Mouse (Mus musculus) heart, embryonic 11.5 days (tissue): ENCODE data around the gene Htt. TPM values are rescaled to one million over a fixed set of nuclear protein-coding genes. Genes with fewer than 3 reads are reported as not detected.
"Not testable (repeated sequence)": the region's sequence is repeated elsewhere in the genome, so short reads cannot be mapped to it uniquely, and the experiment has no call there.

Experiments
- ATAC-seq: fragments of 200-750 bp; cut with Nextera tagmentation; replicated peaks from 2 replicates; pipeline ENCODE4 v1.8.0; 2017; ENCODE audit warnings: moderate library complexity; ENCODE audit not compliant: insufficient number of reproducible peaks, low FRiP score, low TSS enrichment
- H3K27ac ChIP-seq: fragments of 300-500 bp; sonication (generic); 2 replicates; pipeline ENCODE4 v1.5.1; 2014; ENCODE audit warnings: mild to moderate bottlenecking, low read depth, low read length
- H3K27me3 ChIP-seq: fragments of 300-500 bp; sonication (generic); 2 replicates; pipeline ENCODE4 v1.6.1; 2014; ENCODE audit warnings: mild to moderate bottlenecking, low read length, mixed read lengths; ENCODE audit not compliant: control insufficient read depth, insufficient read depth
- H3K36me3 ChIP-seq: fragments of 300-500 bp; sonication (generic); 2 replicates; pipeline ENCODE4 v1.6.1; 2014; ENCODE audit warnings: mild to moderate bottlenecking, low read length, moderate library complexity, mixed read lengths; ENCODE audit not compliant: control insufficient read depth, insufficient read depth
- H3K4me1 ChIP-seq: fragments of 300-500 bp; sonication (generic); 2 replicates; pipeline ENCODE4 v1.6.1; 2014; ENCODE audit warnings: low read length; ENCODE audit not compliant: control insufficient read depth, insufficient read depth
- H3K4me2 ChIP-seq: fragments of 300-500 bp; sonication (generic); 2 replicates; pipeline ENCODE4 v1.6.1; 2014; ENCODE audit warnings: mild to moderate bottlenecking, moderate library complexity
- H3K4me3 ChIP-seq: fragments of 300-500 bp; sonication (generic); 2 replicates; pipeline ENCODE4 v1.5.1; 2014; ENCODE audit warnings: low read depth, low read length
- H3K9ac ChIP-seq: fragments of 300-500 bp; sonication (generic); 2 replicates; pipeline ENCODE4 v1.6.1; 2014; ENCODE audit warnings: mild to moderate bottlenecking, low read depth, low read length, moderate library complexity
- H3K9me3 ChIP-seq: fragments of 300-500 bp; sonication (generic); replicated peaks from 2 replicates; pipeline ENCODE4 v1.6.1; 2016; ENCODE audit warnings: low read length; ENCODE audit not compliant: control insufficient read depth
- WGBS: fragments of 180-500 bp; shearing (Covaris S2); extraction: QIAGEN DNeasy Blood & Tissue Kit; methylation state at CpG from one replicate; pipeline ENCODE4 v1.1.7; 2014; ENCODE audit not compliant: insufficient replicate concordance; 5-methylcytosine and 5-hydroxymethylcytosine counted together
- polyA plus RNA-seq: library from polyadenylated mRNA; unstranded; fragments of >200 nt; fragmentation: Nextera tagmentation; extraction: Ambion mirVana; gene quantifications from 2 replicates; pipeline ENCODE4 v1.2.1, GENCODE M21; 2014

The Htt gene
- polyA plus RNA-seq, 1 experiment from 2014 or later: 15.5 TPM

GRCm38 (mm10) chr5:34854079-34854478, 92.5 kb downstream of the Htt start:
- H3K27me3 ChIP-seq: no peaks in the 10 kb centered on the region
- no peak for ATAC-seq
- no peaks in the 10 kb centered on the region for H3K4me1 ChIP-seq
- no peaks in the 10 kb centered on the region for H3K9me3 ChIP-seq
- H3K4me2 ChIP-seq: no peak overlapping the region
- H3K9ac ChIP-seq: no peak overlapping the region
- H3K4me3 ChIP-seq: no peak overlapping the region
- peaks cover 6% of the 10 kb centered on the region for H3K36me3 ChIP-seq
- 93% methylated on average over 3 of the region's 3 CpGs for WGBS
- no peak overlapping the region for H3K27ac ChIP-seq

DNA sequence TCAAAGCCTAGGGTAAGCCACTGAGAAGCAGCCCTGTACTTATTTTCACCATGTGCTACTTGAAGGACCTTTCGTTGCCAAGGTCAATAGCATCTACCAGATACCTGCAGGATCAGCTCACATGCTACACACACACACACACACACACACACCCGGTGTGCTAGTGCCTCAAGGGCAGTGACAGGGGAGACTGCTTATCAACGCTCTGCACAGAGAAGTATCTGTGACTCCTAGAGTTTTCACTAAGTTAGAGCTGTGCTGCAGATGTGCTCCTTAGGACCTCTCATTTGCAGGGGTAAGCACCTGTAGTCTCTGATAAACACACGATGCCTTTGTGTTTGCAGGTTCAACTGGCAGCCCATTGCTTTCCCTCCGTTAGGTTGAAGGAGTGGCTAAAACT, 103.8 kb downstream of the Htt start:
- H3K4me3 ChIP-seq: no peak overlapping the region
- no peaks in the 10 kb centered on the region for H3K27me3 ChIP-seq
- 82% methylated on average over 5 of the region's 5 CpGs for WGBS
- H3K9ac ChIP-seq: no peak overlapping the region
- no peaks in the 10 kb centered on the region; the same call in 1 of the 2 replicates for H3K4me1 ChIP-seq
- no peak overlapping the region for H3K27ac ChIP-seq
- peaks cover 12% of the 10 kb centered on the region for H3K36me3 ChIP-seq
- ATAC-seq: no peak
- H3K4me2 ChIP-seq: no peak overlapping the region
- no peaks in the 10 kb centered on the region for H3K9me3 ChIP-seq

DNA sequence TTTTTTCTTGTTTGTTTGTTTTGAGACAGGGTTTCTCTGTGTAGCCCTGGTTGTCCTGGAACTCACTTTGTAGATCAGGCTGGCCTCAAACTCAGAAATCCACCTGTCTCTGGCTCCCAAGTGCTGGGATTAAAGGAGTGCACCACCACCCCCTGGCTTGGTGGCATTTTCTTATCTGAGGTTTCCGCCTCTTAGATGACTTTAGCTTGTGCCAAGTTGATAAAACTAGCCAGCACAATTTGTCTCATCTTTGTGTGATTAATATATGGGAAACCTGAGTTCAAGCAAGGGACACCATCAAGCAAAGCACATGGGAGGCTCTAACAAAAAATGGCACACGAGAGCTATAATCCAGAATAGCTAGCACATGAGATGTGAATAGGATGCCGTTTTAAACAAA, 118.8 kb downstream of the Htt start:
- H3K36me3 ChIP-seq: peaks cover 19% of the 10 kb centered on the region
- 87% methylated on average over 3 of the region's 3 CpGs for WGBS
- not testable (repeated sequence) for H3K27me3 ChIP-seq, H3K9me3 ChIP-seq, H3K27ac ChIP-seq, H3K9ac ChIP-seq, ATAC-seq, H3K4me3 ChIP-seq, H3K4me1 ChIP-seq, H3K4me2 ChIP-seq

DNA sequence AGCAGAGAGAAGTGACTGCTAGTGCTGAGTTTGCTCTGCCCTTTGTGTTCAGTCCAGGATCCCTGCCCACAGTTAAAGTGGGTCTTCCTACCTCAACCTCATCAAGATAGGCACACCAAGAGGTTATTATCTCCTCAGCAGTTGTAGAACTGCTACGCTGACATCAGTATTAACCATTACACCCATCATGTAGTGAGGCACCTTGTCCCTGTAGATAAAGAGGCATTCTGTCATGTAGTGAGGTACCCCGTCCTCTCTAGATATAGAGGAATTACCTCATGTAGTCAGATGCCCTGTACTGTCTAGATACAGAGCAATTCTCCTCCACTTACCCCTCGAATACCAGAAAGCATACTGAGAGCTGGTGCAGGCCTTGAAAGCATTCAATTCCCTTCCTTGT, 119.5 kb downstream of the Htt start:
- 76% methylated on average over 3 of the region's 3 CpGs for WGBS
- no peak overlapping the region for H3K4me3 ChIP-seq
- H3K27me3 ChIP-seq: no peaks in the 10 kb centered on the region
- H3K9me3 ChIP-seq: no peaks in the 10 kb centered on the region
- H3K27ac ChIP-seq: no peak overlapping the region
- no peak overlapping the region for H3K4me2 ChIP-seq
- no peaks in the 10 kb centered on the region for H3K4me1 ChIP-seq
- H3K9ac ChIP-seq: no peak overlapping the region
- H3K36me3 ChIP-seq: peaks cover 19% of the 10 kb centered on the region
- ATAC-seq: no peak

DNA sequence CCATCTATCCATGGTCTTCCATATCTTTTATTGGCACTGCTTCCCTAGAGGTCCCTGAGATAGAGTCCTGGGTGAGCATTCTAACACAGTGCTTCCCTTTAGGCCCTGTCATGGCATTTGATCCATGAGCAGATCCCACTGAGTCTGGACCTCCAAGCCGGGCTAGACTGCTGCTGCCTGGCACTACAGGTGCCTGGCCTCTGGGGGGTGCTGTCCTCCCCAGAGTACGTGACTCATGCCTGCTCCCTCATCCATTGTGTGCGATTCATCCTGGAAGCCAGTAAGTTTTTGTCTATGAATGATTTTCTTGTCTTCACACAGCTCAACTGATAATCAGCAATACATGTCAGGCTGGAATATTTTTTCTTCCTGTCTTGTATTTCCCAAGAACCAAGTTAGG, 123.7 kb downstream of the Htt start:
- Histone ChIP-seq H3K4me1 (no peaks in the 10 kb centered on the region), H3K27ac (no peak overlapping the region), H3K4me3 (no peak overlapping the region), H3K4me2 (no peak overlapping the region), H3K9ac (no peak overlapping the region), H3K36me3 (peaks cover 9% of the 10 kb centered on the region), H3K9me3 (no peaks in the 10 kb centered on the region), H3K27me3 (no peaks in the 10 kb centered on the region)
- 87% methylated on average over 3 of the region's 3 CpGs for WGBS
- no peak for ATAC-seq

DNA sequence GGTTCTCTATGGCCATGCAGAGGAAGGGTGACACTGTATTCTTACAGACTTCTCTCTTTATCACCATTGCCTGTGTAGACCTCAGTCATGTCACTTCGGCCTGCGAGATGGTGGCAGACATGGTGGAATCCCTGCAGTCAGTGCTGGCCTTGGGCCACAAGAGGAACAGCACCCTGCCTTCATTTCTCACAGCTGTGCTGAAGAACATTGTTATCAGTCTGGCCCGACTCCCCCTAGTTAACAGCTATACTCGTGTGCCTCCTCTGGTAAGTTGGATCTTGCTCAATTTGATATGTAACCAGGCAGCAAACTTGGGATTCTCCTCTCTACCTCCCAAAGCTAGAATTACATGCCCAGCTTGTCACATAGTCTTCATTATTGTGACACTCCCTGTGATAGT, 127.7 kb downstream of the Htt start:
- no peak for ATAC-seq
- Histone ChIP-seq H3K9ac (no peak overlapping the region), H3K9me3 (no peaks in the 10 kb centered on the region), H3K27me3 (no peaks in the 10 kb centered on the region), H3K27ac (no peak overlapping the region), H3K4me1 (peaks cover 3% of the 10 kb centered on the region; the same call in 1 of the 2 replicates), H3K4me3 (no peak overlapping the region), H3K4me2 (no peak overlapping the region), H3K36me3 (peaks cover 18% of the 10 kb centered on the region)
- 80% methylated on average over 4 of the region's 4 CpGs for WGBS

DNA sequence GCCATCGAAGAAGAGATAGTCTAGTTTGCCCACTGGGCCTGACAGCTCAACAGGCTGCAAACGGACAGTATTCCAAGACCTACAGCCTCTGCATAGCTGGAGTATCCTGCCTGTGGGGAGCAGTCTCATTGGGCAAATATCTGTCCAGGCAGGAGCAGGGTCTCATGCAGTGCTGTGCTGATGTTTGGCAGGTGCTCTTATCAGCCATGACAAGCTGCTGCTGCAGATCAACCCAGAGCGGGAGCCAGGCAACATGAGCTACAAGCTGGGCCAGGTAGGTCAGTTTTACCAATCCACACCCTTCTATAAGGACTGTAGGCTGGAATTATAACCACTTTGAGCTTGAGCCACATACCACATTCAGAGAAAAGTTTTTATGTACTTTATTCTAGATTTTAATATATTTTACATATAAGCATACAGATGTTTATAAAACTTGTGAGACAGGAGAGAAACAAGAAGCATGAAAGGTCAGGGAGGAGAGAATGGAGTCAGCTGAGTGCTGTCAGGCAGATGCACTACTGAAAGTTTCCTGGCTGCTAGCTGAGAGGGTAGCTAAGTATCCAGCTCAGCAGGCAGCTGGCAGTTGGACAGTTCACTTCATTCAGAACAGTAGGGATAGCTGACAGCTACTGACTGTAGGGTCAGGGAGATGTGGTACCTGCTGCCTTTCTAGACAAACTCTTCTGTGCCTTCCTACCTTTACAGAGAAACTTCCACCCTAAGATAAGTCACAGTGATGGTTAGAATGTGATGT, 135.3 kb downstream of the Htt start:
- Histone ChIP-seq H3K4me2 (no peak overlapping the region), H3K27me3 (no peaks in the 10 kb centered on the region), H3K9ac (no peak overlapping the region), H3K36me3 (peaks cover 26% of the 10 kb centered on the region), H3K27ac (no peak overlapping the region), H3K4me1 (peaks cover 6% of the 10 kb centered on the region; the same call in 1 of the 2 replicates), H3K4me3 (no peak overlapping the region), H3K9me3 (no peaks in the 10 kb centered on the region)
- whole genome bisulfite sequencing: 53% methylated on average over 3 of the region's 3 CpGs
- no peak for ATAC-seq

DNA sequence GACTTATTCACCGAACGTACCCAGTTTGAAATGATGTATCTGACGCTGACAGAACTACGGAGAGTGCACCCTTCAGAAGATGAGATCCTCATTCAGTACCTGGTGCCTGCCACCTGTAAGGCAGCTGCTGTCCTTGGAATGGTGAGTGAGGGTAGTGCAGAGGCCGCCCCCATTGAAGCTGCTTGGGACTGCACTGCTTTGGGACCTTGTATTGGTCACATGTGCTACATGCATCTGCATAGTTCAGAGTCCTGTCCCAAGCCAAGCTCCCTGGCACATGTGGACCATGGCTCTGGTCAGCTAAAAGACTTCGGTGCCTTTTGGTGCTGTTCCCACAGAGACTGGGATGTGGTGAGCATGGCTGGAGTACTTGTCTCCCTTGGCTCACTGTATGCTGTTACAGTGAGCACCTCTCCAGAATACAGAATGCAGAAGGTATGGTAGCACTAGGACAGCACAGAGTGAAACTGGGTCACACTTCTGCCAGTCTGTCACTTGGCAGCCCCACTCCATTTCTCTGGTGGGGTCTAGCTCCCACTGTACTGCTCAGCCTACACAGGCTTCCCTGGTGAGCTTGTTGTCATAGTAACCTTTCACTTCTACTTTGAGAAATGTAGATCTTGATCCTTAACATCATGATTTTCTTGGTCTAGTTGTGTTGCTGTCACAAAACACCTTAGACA, 138.4 kb downstream of the Htt start:
- 93% methylated on average over 6 of the region's 6 CpGs for WGBS
- Histone ChIP-seq H3K9me3 (no peaks in the 10 kb centered on the region), H3K4me3 (no peak overlapping the region), H3K4me1 (peaks cover 4% of the 10 kb centered on the region; the same call in 1 of the 2 replicates), H3K27ac (no peak overlapping the region), H3K27me3 (no peaks in the 10 kb centered on the region), H3K4me2 (no peak overlapping the region), H3K36me3 (peaks cover 20% of the 10 kb centered on the region), H3K9ac (no peak overlapping the region)
- no peak for ATAC-seq

DNA sequence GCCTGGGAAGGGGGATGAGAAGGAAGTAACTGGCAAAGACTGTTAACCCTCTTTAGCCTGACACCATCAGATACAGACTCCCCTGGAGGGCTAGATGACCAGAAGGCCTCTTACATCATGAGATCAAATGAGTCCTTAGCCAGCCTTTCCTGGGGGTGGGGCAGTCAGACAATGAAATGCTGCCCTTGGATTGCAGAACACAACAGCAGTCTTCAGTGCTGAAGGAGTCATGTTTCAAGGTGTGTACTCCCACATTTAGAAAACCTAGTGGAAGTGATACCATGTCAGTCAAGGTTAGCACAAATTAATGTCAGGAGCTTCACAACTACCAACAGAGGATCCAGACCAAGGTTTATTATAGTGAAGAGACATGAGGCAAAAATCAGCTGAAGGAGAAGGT, 140.8 kb downstream of the Htt start:
- Histone ChIP-seq H3K4me2 (no peak overlapping the region), H3K9me3 (no peaks in the 10 kb centered on the region), H3K36me3 (peaks cover 25% of the 10 kb centered on the region), H3K9ac (no peak overlapping the region), H3K27ac (no peak overlapping the region), H3K4me3 (no peak overlapping the region), H3K27me3 (no peaks in the 10 kb centered on the region), H3K4me1 (no peaks in the 10 kb centered on the region)
- ATAC-seq: no peak
